Mouse (Mus musculus) G1E (cell line): ENCODE measurements around the gene Cct2. TPM values are rescaled to one million over a fixed set of nuclear protein-coding genes. Genes with fewer than 3 reads are reported as not detected.

Source experiments
- ATAC-seq: 2 replicates; pipeline ENCODE4 v1.8.0; 2016; ENCODE audit warnings: mild to moderate bottlenecking; ENCODE audit not compliant: insufficient number of reproducible peaks, poor library complexity, low FRiP score, severe bottlenecking; ENCODE audit errors: extremely low read depth
- DNase-seq: peaks from one replicate; pipeline ENCODE4 v3.0.0; 2012; ENCODE audit warnings: low spot score
- H3K27me3 ChIP-seq: 2 replicates; pipeline ENCODE4 v1.6.1; 2012; ENCODE audit warnings: mild to moderate bottlenecking, low read length, inconsistent platforms; ENCODE audit not compliant: insufficient read depth
- H3K36me3 ChIP-seq: replicated peaks from 2 replicates; pipeline ENCODE3; 2012; ENCODE audit warnings: mild to moderate bottlenecking, inconsistent platforms
- H3K4me1 ChIP-seq: 2 replicates; pipeline ENCODE4 v1.6.1; 2012; ENCODE audit warnings: low read depth, low read length, inconsistent platforms, mixed read lengths; ENCODE audit not compliant: insufficient read depth
- H3K4me3 ChIP-seq: 2 replicates; pipeline ENCODE4 v1.5.1; 2012; ENCODE audit warnings: low read depth, mild to moderate bottlenecking, inconsistent platforms, low read length, moderate library complexity, mixed read lengths
- H3K9me3 ChIP-seq: replicated peaks from 2 replicates; pipeline ENCODE4 v1.6.1; 2012; ENCODE audit warnings: inconsistent platforms
- CTCF ChIP-seq: IDR thresholded peaks from 2 replicates; pipeline ENCODE4 v1.5.1; 2012; ENCODE audit warnings: low read depth, low read length, inconsistent platforms, mixed read lengths
- GATA1 ChIP-seq: IDR thresholded peaks from 2 replicates; pipeline ENCODE4 v1.6.1; 2012; ENCODE audit warnings: borderline replicate concordance, low read length, inconsistent platforms, mixed read lengths
- GATA2 ChIP-seq: IDR thresholded peaks from 2 replicates; pipeline ENCODE4 v1.6.1; 2012; ENCODE audit warnings: low read depth, low read length, inconsistent platforms, borderline replicate concordance
- POLR2AphosphoS5 ChIP-seq: IDR thresholded peaks from 2 replicates; pipeline ENCODE4 v1.6.1; 2012; ENCODE audit warnings: low read depth, low read length, inconsistent platforms; ENCODE audit not compliant: insufficient replicate concordance
- TAL1 ChIP-seq: conservative IDR thresholded peaks from 2 replicates; pipeline ENCODE4 v1.6.1; 2012; ENCODE audit warnings: low read depth, low read length, inconsistent platforms, mixed read lengths
- polyA plus RNA-seq: library from polyadenylated mRNA; stranded (reverse); fragments of >175 nt; gene quantifications from 2 replicates; pipeline ENCODE4 v1.2.3, GENCODE M21; 2012
- total RNA-seq, 2 experiments: library from RNA; stranded (forward) in 1 of 2; stranded (reverse) in 1 of 2; fragments of 200-1000 nt in 1 of 2; fragments of >200 nt in 1 of 2; fragmentation: Nextera tagmentation in 1 of 2; gene quantifications; 2 replicates each; pipeline ENCODE4 v1.2.3; 2014 to 2017

The Cct2 gene
- total and polyA plus RNA-seq, 3 experiments = 38.5 to 644 (median 554) TPM

DNA sequence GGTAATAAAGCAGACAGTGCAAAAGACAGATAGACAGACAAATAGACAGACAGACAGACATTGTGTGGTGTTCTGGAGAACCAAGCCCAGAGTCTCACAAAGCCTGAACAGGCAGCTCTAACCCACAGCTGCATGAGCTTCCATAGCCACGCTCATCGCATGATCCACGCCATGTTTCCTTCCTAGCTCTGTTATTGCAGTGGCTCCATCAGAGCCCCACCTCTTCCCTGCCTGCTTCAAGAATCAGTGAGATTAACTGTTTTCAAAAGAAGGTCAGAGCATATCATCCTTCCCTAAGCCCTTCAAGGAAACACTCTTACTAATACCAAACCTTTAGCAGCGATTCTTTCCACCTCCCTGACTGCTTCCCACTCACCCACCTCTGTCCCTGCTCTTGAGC lies 41.4 kb upstream of the Cct2 start:
- peak; percentile 26 for DNase-seq
- peak overlapping the region; percentile 27; the same call in 1 of the 2 replicates for H3K4me3 ChIP-seq
- no peak for ATAC-seq

DNA sequence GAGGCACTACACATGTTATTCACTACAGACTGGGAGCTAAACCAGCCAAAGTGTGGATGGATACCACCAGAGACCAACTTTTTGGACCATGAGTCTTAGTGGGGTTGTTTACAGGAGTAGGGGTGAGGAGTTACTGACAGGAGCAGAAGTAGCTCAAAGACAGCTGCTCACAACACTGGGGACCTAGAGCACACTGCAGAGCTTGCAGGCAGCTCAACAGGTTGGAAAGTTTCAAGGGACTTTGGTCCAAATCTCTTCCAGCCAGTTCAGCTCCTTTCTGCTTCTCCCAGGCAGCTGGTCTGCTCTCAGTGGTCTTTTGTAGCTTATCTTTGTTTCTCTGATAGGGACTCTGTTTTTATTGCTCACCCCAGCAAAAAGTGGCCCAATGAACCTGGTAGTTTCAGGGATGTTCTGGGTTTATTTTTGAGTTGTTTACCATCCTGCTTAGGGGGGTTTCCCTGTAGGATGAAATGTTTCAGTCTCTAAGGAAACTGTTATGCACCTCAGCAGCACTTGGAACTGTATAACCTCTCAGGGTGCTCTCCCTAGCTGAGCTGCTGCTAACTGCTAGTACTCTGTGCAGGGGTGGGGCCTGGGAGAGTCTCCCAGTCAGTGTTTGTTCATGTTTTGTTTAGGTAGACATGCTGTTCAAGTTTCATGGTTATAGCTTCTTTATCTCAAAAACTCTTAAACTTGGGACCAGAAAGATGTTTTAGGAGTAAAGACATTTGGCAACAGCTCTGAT lies 40.4 kb upstream of the Cct2 start:
- peaks cover 29% of the 10 kb centered on the region for H3K36me3 ChIP-seq
- ATAC-seq (no peak), DNase-seq (no peak)
- H3K4me3 ChIP-seq = no peak overlapping the region
- H3K9me3 ChIP-seq = no peaks in the 10 kb centered on the region
- peaks cover 77% of the 10 kb centered on the region for H3K4me1 ChIP-seq
- H3K27me3 ChIP-seq = no peaks in the 10 kb centered on the region
- no peak for TF ChIP-seq GATA1
- TF ChIP-seq CTCF = no peak
- TF ChIP-seq POLR2AphosphoS5 = no peak
- TF ChIP-seq TAL1 = no peak
- no peak for TF ChIP-seq GATA2

More for the DNA sequence above, 41.4 kb upstream of the Cct2 start:
- peaks cover 78% of the 10 kb centered on the region for H3K4me1 ChIP-seq
- TF ChIP-seq GATA1 (no peak), TAL1 (no peak), GATA2 (no peak), CTCF (no peak), POLR2AphosphoS5 (no peak)
- no peaks in the 10 kb centered on the region for H3K27me3 ChIP-seq
- H3K9me3 ChIP-seq = no peaks in the 10 kb centered on the region
- peaks cover 30% of the 10 kb centered on the region for H3K36me3 ChIP-seq

DNA sequence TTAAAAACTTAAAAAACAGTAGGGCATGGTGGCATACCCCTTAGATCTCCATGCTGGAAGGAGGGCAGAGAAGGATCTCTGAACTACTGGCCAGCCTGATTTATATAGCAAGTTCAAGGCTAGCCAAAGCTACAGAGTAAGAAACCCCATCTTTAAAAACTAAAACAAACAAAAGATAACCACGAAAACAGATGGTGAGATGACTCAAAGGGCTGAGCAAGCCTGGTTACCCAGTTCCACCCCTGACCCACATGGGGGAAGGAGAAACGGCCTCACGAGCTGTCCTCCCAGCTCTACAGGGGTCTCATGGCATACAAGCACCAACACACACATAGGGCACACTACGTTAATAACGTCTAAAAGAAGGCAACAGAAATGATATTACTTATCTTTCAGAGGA lies 36.6 kb upstream of the Cct2 start:
- TF ChIP-seq CTCF (no peak), GATA1 (no peak), POLR2AphosphoS5 (no peak), GATA2 (no peak), TAL1 (no peak)
- DNase-seq (no peak), ATAC-seq (no peak)
- Histone ChIP-seq H3K27me3 (no peaks in the 10 kb centered on the region), H3K4me1 (peaks cover 70% of the 10 kb centered on the region), H3K4me3 (no peak overlapping the region), H3K9me3 (no peaks in the 10 kb centered on the region), H3K36me3 (peaks cover 45% of the 10 kb centered on the region)

DNA sequence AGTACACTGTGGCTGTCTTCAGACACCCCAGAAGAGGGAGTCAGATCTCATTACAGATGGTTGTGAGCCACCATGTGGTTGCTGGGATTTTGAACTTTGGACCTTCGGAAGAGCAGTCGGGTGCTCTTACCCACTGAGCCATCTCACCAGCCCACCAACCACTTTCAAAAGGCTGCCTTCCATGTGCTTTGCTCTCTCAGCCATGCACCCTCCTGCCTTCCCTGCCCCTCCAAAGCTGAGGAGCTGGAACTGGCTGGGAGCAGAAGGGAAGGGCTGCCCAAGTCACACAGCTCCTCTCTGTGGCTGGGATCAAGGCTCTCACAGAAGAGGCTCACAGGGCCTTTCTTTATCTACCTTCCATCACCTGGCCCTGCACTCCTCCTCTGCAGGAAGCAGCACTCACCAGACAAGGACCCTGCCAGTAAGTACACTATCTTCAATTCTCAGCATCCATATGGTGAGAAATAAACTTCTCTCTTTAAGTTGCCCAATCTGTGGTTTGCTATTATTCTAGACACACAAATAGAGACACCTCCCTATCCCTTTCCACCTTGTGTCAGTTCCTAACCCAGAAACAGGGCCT lies 33.6 kb upstream of the Cct2 start:
- H3K4me3 ChIP-seq = peak overlapping the region; percentile 45; the same call in 1 of the 2 replicates
- TF ChIP-seq TAL1 (peak; percentile 94), POLR2AphosphoS5 (no peak), GATA2 (no peak)
- no peaks in the 10 kb centered on the region for H3K27me3 ChIP-seq
- DNase-seq (peak; percentile 51), ATAC-seq (peak; percentile 98)
- H3K4me1 ChIP-seq = peaks cover 65% of the 10 kb centered on the region
- no peaks in the 10 kb centered on the region for H3K9me3 ChIP-seq
- H3K36me3 ChIP-seq = peaks cover 59% of the 10 kb centered on the region

DNA sequence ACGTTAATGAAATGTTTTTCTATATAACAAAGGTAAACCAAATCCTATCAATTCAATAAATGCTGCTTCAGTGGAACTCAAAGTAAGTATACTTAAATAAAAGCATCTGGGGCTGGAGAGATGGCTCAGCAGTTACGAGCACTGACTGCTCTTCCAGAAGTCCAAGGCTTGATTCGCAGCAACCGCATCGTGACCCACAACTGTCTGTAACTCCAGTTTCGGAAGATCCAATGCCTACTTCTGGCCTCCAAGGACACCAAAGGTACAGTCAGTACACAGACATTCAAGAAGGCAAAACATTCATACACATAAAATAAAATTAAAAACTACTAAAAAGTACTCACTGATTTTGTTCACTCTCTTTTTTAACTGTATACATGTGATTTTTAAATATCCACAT lies 32.5 kb upstream of the Cct2 start:
- TF ChIP-seq CTCF = no peak
- no peak for TF ChIP-seq GATA2
- no peak for TF ChIP-seq TAL1
- no peak for TF ChIP-seq POLR2AphosphoS5
- TF ChIP-seq GATA1 = no peak
- Histone ChIP-seq H3K4me3 (no peak overlapping the region), H3K36me3 (peaks cover 68% of the 10 kb centered on the region), H3K4me1 (peaks cover 67% of the 10 kb centered on the region), H3K9me3 (no peaks in the 10 kb centered on the region), H3K27me3 (no peaks in the 10 kb centered on the region)
- DNase-seq (no peak), ATAC-seq (no peak)

DNA sequence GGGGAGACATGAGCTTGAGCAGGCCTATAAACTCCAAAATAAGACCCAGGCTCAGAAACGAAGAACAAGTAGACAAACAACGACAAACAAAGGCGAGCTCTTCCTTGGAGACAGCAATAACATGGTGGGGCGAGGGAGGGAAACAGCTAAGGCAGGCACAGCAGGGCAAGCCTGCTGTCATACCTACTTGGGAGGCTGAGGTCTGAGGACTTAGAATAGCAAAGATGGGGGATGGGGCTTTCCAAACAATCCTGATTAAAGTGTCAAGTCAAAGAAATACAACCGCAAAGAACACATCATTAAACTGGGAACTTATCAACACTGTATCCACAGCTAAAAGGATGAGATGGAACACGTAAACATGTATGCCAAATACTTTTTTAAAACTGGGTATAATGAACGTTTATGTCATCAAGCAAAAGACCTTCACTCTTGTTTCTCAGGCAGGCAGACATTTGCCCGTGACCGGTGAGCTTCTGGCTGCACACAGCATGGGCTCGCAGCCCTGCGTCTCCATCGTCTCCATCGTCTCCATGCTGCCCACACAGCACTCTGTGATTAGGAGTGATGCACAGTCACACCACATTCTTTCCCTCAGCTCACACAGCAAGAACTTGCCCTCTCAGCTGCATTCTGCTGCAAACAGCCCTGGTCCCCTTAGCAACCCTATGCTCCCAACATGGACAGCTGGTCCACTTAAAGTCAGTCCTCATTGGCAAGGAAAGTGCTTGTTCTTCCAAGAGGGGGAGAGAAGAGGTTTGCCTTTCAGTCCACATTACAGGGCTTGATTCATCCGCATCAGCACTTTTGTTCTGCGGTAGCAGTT lies 31.1 kb upstream of the Cct2 start:
- DNase-seq (no peak), ATAC-seq (no peak)
- H3K27me3 ChIP-seq = no peaks in the 10 kb centered on the region
- peaks cover 66% of the 10 kb centered on the region for H3K36me3 ChIP-seq
- no peak overlapping the region for H3K4me3 ChIP-seq
- TF ChIP-seq TAL1 (no peak), GATA2 (no peak), GATA1 (no peak), POLR2AphosphoS5 (no peak), CTCF (no peak)
- H3K9me3 ChIP-seq = no peaks in the 10 kb centered on the region
- peaks cover 64% of the 10 kb centered on the region for H3K4me1 ChIP-seq
